Mouse (Mus musculus): ENCODE measurements around the gene Etnk1.

GRCm38 (mm10) chr6:143239362-143240074 is 72.5 kb downstream of the Etnk1 start:
- no peak for TF ChIP-seq POLR2A (IDR thresholded peaks at IDR 0.05; ENCODE audit: borderline replicate concordance, extremely low read depth, low read depth, low read length)
- TF ChIP-seq CTCF (IDR thresholded peaks at IDR 0.05; ENCODE audit: insufficient read depth, low read length), result no peak
